Mouse (Mus musculus) adrenal gland, adult 2 months (tissue): ENCODE results near the gene Slc16a14. TPM values are rescaled to one million over a fixed set of nuclear protein-coding genes. Genes with fewer than 3 reads are reported as not detected.
"Not testable (repeated sequence)": the region's sequence is repeated elsewhere in the genome, so short reads cannot be mapped to it uniquely, and the experiment has no call there.

ENCODE experiments used
- DNase-seq: peaks from one replicate; pipeline ENCODE4 v3.0.0; 2021
- long read RNA-seq: library from polyadenylated mRNA; stranded (forward); transcript quantifications from one replicate; pipeline ENCODE4 v2.0.0, GENCODE M21; 2021
- polyA plus RNA-seq: library from polyadenylated mRNA; depleted of rRNA; stranded (reverse); fragments of >200 nt; gene quantifications from 2 replicates; pipeline ENCODE4 v1.2.3, GENCODE M21; 2012; rRNA removed
- total RNA-seq, 2 experiments: library from RNA; stranded (reverse); gene quantifications; 2 replicates each; pipeline ENCODE4 v1.2.3; 2021

The Slc16a14 gene
- total RNA-seq (10 to 100 TPM in 1 of 2 experiments, under 1 TPM in 1; 0.81 to 18.7 TPM), polyA plus RNA-seq (0.37 and 0.48 TPM in 2 replicates)
- long read RNA-seq, partial matches to known transcripts: 0 of 4 reads
- long read RNA-seq, other reads (novel, unspliced or antisense): 4 of 4 reads

DNA sequence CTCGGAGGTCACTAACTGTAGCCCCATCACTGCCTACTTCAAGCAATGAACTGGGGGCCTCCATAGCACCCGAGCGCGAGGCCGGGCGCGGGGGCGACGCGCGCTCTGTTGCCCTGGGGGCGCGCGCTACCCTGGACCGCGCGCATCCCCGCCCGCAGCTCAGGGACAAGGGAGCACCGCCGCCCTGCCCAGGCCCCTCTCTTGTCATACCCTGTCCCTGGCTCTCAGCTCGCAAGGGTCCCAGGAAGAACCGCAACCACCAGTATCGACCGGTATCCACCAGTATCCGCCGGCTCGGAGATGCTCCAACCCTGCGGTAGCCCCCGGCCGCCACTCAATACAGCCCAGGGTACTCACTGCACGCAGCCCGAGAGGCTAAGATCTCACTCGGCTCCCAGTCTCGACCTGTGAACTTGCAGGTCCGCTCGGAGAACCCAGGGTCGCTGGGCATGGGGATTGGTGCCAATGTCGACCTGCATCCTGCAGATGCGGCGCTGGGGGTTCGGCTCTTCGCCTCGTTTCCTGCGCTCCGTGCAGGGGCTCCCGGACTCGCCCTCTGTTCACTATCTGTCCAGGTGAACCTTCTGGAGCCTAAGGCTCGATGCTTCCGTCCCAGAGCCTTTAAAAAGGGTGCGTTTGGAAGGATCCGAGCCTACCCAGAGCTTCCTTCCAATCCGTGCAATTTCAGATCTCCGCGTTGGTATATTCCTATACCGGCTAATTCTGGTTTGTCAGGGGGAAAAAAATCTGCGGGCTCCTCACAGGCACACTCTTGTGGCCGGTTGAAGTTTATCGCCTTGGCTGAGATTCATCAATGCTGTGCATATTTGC is at the start of gene Slc16a14:
Gene Slc16a14 (minus strand): TSS at position 632 of the 831 bp plus-strand sequence.
- peak; percentile 54 for DNase-seq

DNA sequence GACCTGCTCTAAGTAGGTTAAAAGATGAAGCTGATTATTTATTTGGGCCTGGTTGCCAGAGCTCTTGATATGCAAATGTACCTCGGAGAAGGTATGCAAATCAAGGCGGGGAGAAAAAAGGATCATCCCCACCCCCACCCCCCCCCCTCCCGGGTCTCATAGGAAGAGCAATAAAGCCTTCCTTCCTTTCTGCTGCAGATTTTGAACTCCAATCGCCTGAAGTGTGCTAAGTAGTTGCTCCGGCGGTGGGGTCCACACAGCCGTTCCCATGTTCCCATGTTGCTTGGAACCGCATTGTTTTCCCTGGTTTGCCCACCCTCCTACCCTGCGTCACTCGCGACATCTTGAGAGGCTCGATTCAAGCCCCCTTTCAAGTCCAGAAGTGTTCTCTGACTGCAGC is 26.8 kb upstream of the Slc16a14 start:
- not testable (repeated sequence) for DNase-seq

DNA sequence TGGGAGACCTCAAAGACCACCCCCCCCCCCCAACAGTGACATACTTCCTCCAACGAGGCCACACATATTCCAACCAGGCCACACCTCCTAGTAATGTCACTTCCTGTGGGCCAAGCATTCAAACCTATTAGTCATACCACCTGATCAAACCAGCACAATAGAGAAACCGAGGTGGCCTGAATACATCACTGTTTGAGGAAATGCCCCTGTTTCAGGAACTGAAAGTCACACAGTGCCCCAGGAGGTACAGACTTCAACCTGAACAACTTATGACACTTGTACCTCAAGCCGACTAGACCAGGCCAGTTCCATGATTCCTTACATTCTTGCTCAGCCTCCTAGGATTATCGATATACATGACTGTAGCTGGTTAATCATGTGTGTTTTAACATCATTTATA is 22.8 kb upstream of the Slc16a14 start:
- not testable (repeated sequence) for DNase-seq

GRCm38 (mm10) chr1:84956771-84957170 is 21.8 kb upstream of the Slc16a14 start:
- not testable (repeated sequence) for DNase-seq

- no peak for DNase-seq
Observed at GRCm38 (mm10) chr1:84952456-84953181, 17.7 kb upstream of the Slc16a14 start.

- peak; percentile 76 for DNase-seq
Observed at GRCm38 (mm10) chr1:84951566-84951965, 16.6 kb upstream of the Slc16a14 start.

DNA sequence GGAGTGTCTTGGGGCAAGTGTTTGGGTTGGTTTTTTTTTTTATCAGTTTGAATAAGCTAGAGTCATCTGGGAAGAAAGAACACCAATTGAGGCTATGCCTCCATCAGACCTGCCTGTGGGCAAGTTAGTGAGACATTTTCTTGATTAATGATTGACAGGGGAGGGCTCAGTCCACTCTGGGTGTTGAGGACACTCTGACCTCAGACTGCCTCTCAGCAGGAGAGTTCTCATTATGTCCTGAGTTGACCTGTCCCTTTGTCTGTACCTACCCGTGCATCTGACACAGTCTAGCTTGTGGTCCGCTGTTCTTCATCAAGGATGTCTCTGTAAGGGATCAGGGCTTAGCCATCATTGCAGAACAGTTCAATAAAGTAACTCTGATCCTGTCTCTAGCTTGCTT is 12.5 kb upstream of the Slc16a14 start:
- no peak for DNase-seq

- no peak for DNase-seq
Observed at GRCm38 (mm10) chr1:84945950-84946349, 11.0 kb upstream of the Slc16a14 start.

GRCm38 (mm10) chr1:84943549-84943948 is 8.6 kb upstream of the Slc16a14 start:
- no peak for DNase-seq

GRCm38 (mm10) chr1:84942666-84943065 is 7.7 kb upstream of the Slc16a14 start:
- DNase-seq: peak; percentile 79

GRCm38 (mm10) chr1:84940322-84940721 is 5.4 kb upstream of the Slc16a14 start:
- DNase-seq: no peak

DNA sequence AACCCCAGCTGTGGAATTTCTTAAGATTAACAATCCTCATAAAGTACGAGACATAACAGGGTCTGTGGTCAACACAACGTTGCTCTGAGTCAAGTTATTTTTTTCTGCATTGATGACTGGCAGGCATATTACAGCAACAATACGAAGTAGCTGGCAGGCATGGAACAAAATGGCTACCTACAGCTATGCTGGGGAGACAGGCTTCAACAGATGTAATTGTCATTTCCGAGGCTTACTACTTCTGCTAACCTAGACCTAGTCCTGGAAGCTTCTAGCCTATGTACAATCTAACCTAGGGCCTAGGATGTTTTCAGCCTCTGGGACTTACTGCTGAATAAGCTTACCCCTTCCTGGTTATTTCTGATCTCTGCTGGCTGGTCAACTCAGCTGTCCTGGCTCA is 4.5 kb upstream of the Slc16a14 start:
- DNase-seq: no peak

DNA sequence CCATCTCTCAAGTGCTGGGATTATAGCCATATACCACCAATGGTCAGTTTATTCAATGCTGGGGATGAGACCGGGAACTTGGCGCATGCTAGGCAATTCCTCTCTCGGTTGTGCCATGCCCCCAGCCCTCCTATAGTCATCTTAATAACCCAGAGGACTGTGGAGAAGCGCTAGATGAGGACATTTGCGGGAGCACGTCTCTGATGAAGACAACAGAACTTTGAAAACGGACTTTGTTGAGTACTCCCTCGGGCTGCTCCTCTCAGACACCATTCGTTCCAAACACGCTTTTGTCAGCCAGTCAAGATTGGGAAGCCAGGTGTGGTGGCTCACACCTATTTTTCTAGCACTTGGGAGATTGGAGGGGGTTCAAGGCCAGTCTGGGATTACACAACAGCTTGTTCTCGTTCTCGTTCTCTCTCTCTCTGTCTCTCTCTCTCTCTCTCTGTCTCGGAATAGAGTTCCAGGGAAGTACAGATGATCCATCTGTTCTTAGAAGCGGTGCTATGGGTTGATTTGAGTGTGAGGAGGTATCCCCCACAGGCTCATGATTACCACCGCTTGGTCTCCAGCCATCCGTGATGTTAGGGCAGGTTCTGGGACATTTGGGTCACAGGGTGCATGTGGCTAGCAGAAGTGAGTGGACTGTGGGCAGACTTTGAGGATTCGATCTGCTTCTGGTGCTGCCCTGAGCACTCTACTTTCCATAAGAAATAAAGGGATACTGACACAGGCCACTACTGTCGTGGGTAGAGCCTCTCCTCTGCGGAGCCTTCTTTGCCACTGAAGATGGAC is 2.0 kb upstream of the Slc16a14 start:
- DNase-seq: no peak

DNA sequence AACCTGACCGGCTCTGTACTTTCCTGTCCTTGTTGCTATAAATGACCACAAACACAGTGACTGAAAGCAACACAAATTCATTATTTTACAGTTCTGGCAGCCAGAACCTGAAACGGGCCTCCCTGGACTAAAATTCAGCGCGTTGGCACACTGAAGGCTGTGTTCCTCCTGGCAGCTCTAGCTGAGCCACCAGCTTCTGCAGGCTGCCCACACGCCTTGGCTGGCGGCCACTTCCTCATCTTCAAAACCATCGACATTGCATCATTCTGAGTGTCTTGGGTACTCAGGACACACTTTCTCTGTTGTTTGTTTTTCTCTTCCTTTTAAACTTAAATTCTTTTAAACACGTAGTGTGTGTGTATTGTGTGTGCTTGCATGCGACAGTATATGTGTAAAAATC is 734 bp upstream of the Slc16a14 start:
- DNase-seq: peak; percentile 83

GRCm38 (mm10) chr1:84934151-84934502 is 807 bp downstream of the Slc16a14 start:
- DNase-seq: peak; percentile 13

GRCm38 (mm10) chr1:84933472-84934150 is 1.3 kb downstream of the Slc16a14 start:
- DNase-seq: peak; percentile 83

GRCm38 (mm10) chr1:84925599-84925998 is 9.3 kb downstream of the Slc16a14 start:
- no peak for DNase-seq

DNA sequence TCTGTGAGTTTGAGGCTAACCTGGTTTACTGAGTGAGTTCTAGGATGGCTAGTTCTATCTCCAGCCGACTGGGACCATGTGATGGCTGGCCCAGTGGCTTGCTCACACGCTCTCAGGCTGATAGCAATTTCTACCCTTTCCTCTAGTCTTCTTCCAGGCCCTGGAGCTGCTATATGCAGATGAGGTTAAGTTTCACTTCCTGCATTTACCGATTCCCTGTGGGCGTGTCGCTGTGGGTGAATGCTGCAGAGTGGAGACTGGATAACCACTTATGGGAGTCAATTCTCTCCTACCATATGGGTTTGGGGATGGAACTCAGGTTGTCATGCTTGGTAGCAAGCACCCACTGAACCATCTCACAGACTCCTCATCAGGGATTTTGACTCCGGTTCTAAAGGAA is 10.8 kb downstream of the Slc16a14 start:
- no peak for DNase-seq

GRCm38 (mm10) chr1:84923432-84923831 is 11.5 kb downstream of the Slc16a14 start:
- no peak for DNase-seq

GRCm38 (mm10) chr1:84918865-84919264 is 16.1 kb downstream of the Slc16a14 start:
- peak; percentile 25 for DNase-seq

GRCm38 (mm10) chr1:84915010-84915409 is 19.9 kb downstream of the Slc16a14 start:
- no peak for DNase-seq

DNA sequence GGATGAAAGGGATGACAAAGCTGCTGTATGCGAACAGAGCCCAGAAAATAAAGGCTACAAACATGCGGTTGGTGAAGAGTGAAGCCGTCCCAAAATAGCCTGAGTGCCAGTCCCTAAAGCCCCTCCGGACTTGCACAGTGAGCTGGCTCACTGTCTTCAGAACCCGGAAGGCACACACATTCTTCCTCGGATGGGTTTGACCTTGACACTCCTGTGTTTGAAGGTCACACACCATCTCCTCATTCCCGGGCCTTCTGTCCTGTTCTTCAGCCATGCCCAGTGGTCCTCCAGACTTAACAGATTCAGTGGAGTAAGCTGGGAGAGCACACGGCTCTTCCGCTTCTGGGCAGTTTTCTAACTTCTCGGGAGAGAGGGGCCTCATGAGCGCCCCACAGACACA is 22.4 kb downstream of the Slc16a14 start:
- DNase-seq: no peak
